Mouse (Mus musculus): ENCODE results near the gene Zfp595.
"Not testable (repeated sequence)": the region's sequence is repeated elsewhere in the genome, so short reads cannot be mapped to it uniquely, and the experiment has no call there.

The Zfp595 gene

DNA sequence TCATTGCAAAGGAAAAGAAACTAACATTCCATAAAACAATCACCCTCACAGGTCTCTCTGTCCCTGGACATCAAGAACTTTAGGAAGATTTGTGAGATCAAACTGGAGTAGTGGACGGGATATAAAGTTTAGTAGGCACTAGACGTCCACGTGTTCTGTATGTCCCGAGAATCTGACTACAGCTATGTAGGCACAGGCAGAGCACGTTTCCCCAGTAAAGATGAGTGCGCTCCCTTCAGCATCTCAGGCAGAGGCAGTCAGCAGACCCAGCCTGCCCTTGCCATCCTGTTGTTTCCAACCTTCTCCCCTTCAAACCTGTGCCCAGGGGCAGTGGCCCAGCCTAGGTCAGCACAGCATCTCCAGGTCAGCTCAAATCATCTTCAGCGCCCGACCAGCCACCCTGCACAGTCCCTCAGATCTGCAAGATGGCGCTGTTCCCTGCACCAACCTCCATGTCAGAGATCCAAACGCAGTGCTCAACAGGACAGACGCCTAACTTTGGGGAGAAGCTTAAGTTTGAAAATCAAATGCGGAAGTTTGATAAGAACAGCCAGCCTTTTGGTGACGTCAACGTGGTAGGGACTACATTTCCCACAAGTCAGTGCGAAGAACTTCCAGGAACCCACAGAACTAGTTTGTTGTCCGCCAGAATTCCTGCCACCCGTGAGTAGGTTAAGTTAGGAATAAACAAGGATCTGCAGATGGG is at the start of gene Zfp595:
Zfp595 (minus strand) TSS at position 552 of the 706 bp plus-strand sequence.
- DNase-seq (ENCODE audit: low spot score): peak; percentile 49

DNA sequence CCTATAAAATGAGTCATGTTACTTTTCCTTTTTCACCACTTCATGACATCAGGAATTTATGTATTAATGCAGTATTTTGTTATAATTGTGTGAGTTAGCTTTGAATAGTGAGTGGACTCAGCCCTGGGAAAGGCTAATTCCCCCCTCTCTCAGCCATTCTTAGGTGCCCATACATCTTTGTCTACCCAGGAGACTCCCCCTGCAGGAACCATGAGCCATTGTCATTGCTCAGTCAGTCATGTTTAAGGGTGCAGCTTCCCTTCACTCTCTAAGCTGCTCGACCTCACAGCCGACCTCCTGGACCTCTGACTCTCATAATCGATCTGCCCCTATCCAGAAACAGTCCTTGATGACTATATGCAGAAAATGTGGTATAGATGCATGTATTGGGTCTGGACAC is 43.9 kb upstream of the Zfp595 start:
- not testable (repeated sequence) for DNase-seq (ENCODE audit: low spot score)

DNA sequence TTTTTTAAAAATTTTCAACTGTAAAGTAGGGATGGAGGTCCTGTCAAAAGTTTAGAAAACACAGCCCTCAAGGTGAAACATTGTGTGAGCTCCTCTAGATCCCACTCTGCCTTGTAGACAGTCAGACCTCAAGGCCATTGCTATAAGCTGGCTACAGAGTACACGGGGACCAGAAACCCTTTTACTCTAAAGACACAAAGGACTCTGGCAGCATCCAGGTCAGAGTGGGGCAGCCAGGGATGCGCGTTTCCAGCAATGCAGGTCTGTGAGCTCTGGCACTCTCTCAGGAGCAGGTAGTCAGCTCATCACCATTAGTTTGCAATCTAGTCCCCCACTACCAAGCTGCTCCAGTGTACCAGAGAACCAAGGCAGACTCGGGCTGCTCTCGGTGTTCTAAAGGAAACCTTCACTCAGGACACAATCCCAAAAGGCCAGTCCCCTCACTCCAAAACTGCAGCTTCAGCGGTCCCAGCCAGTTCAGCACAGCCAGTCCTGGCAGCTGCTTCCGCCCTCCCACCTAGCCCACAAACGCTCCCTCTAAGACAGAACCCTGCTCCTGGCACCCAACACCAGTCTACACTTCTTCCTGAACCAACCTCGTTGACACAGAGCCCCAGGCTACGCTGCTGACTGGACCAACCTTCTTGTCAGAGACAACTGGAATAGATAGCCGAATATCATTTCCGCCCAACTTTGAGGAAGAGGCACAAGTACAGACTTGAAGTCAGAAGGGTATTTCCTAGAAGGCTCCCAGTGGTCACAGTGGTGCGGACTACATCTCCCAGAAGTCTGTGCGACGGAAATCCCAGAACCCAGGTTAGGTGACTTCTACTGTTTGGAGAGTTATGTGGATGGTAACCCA is 42.9 kb upstream of the Zfp595 start, which contains the start of the genes Gm28041 and Zfp456:
Gm28041 (minus strand) TSS at position 684 of the 862 bp plus-strand sequence.
Zfp456 (minus strand) TSS at position 761 of the 862 bp plus-strand sequence.
- not testable (repeated sequence) for DNase-seq (ENCODE audit: low spot score)

DNA sequence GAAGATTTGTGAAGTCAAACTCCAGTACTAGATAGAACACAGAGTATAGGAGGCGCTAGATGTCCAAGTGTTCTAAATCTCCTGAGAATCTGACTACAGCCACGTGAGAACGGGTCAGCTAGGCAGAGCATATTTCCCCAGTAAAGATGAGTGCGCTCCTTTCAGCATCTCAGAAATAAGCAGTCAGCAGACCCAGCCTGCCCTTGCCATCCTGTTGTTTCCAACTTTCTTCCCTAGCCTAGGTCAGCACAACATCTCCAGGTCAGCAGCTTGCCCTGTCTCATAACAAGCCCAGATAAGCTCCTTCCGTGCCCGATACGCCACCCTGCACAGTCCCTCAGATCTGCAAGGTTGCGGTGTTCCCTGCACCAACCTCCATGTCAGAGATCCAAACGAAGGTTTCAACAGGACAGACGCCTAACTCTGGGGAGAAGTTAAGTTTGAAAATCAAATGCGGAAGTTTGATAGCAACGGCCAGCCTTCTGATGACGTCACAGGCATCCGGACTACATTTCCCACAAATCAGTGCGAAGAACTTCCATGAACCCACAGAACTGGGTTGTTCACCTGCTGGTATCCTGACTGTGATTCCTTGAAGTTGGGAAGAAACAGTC is 27.9 kb upstream of the Zfp595 start, which contains the start of the genes Gm28044 and Zfp953:
Gm28044 (minus strand) TSS at position 406 of the 614 bp plus-strand sequence.
Zfp953 (minus strand) TSS at position 475 of the 614 bp plus-strand sequence.
- peak; percentile 87 for DNase-seq (ENCODE audit: low spot score)

DNA sequence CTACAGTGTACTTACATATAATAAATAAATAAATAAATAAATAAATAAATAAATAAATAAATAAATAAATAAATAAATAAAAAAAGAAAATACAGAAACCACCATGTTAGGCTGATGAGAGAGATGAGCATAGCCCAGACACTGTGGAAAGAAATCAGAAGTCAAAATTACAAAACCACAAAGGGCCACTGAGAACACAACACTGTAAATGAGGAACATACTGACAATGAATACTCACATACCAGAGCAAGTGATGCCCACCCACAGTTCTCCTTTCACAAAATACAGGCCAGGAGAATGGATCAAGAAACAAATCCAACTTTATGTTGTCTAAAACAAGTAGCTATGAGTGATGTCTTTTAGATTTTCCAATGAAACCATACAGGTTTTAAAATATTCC is 19.5 kb upstream of the Zfp595 start:
- DNase-seq (ENCODE audit: low spot score): no peak

DNA sequence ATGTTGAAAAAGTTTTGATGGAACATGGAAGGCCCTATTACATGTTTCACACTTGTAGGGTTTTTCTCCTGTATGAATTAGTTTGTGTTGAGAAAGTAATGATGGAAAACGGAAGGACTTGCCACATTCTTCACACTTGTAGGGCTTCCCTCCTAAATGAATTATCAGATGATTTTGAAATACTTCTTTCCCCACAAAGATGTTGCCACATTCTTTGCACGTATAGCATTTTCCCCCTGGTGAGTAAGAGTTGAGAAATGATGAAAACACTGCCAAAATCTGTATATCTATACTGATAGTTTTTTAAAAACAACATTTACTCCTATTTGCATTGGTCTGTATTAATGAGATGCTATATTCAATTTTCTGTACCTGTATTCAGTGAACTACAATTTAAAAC is 11.1 kb upstream of the Zfp595 start:
- no peak for DNase-seq (ENCODE audit: low spot score)

DNA sequence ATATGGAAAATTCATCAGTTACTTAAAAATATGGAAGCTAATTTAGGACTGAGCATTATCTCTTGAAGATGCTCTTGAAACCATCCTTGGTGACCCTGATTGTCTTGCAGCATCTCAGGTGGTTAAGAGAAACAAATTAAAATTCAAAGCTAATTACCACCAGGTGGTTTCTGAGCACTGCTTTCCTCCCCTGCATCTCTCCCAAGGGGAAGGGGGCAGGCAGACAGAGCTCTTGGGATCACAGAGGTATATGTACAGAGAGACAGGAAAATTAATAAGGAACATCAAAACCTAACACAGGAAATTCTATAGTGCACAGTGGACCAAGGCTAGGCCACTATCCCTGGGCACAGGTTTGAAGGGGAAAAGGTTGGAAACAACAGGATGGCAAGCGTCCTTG is 507 bp upstream of the Zfp595 start:
- DNase-seq (ENCODE audit: low spot score): no peak

DNA sequence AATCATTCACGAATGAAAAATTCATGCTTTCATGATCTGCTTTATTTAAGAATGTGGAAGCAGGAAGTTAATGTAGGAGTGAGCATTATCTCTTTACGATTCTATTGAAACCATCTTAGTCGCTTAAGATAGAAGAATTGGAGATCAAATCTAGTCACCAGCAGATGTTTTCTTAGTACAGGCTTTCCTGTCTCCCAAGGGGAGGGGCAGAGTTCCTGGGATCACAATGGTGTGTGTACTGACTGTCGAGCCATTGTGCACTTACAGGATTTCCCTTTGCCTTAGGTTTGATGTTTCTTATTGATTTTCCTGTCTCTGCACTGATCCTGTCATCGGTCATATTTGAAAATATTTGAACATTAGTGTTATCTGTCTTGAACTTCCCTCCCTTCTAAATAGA is 25.7 kb downstream of the Zfp595 start:
- peak; percentile 23 for DNase-seq (ENCODE audit: low spot score)

DNA sequence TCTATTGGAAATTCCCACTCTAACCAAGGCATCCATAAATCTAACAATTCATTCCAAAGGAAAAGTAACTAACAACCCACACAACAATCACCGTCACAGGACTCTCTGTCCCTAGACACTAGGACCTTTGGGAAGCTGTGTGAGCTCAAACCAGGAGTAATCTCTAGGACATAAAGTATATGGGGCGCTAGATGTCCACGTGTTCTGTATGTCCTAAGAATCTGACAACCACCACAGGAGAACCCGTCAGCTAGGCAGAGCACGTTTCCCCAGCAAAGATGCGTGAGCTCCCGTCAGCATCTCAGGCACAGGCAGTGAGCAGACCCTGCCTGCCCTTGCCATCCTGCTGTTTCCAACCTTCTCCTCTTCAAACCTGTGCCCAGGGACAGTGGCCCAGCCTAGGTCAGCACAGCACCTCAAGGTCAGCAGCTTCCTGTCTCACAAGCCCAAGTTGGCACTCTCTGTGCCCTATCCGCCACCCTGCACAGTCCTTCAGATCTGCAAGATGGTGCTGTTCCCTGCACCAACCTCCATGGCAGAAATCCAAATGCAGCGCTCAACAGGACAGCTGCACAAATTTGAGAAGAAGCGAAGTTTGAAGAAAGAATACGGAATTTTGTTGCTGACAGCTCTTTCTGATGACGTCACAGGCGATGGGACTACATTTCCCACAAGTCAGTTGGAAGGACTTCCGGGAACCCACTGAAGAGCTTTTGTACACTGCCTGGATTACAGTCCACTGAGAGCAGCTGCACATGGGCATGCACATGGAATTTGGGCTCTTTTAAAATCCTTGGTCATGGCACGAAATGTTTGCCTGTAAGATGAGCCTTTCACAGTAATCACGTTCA is 26.3 kb downstream of the Zfp595 start, which contains the start of gene Zfp457:
Zfp457 (minus strand) TSS at position 664 of the 851 bp plus-strand sequence.
- peak; percentile 93 for DNase-seq (ENCODE audit: low spot score)

DNA sequence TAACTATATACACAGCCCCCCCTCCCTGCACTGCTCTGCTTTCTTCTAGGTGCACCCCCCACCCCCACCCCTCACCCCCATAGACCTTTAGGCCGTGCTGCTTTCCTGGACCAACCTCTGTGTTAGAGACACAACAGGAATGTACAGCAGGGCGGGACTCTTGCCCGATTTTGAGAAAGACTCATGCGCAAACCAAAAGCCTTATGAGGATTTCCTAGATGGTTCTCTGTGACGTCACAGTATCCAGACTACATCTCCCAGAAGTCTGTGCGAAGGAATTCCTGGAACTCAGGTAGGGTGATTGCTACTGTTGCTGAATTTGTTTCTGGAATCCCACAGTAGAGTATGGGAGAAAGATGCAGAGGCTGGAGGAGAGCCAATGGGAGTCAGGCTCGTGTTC is 54.1 kb downstream of the Zfp595 start, which contains the start of gene Zfp458:
Zfp458 (minus strand) TSS at position 153 of the 400 bp plus-strand sequence.
- DNase-seq (ENCODE audit: low spot score): no peak

DNA sequence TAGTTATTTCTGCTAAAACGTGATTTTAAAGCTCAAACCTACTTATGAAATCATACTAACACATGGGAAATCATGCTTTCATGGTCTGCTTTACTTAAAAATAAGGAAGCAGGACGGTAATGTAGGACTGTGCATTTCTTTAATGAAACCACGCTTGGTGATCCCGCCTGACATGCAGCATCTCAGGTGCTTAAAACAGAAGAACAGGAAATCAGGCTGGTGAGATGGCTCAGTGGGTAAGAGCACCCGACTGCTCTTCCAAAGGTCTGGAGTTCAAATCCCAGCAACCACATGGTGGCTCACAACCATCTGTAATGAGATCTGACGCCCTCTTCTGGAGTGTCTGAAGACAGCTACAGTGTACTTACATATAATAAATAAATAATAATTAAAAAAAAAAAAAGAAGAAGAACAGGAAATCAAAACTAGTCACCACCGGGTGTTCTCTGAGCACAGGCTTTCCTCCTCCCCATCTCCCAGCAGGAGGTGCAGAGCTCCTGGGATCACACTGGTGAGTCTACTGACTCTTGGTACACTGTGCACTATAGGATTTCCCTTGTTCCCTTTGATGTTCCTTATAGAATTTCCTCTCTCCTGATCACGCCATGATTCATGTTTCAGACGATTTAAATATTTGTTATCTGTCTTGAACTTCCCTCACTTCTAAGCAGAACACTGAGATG is 62.8 kb downstream of the Zfp595 start:
- DNase-seq (ENCODE audit: low spot score): peak; percentile 9

DNA sequence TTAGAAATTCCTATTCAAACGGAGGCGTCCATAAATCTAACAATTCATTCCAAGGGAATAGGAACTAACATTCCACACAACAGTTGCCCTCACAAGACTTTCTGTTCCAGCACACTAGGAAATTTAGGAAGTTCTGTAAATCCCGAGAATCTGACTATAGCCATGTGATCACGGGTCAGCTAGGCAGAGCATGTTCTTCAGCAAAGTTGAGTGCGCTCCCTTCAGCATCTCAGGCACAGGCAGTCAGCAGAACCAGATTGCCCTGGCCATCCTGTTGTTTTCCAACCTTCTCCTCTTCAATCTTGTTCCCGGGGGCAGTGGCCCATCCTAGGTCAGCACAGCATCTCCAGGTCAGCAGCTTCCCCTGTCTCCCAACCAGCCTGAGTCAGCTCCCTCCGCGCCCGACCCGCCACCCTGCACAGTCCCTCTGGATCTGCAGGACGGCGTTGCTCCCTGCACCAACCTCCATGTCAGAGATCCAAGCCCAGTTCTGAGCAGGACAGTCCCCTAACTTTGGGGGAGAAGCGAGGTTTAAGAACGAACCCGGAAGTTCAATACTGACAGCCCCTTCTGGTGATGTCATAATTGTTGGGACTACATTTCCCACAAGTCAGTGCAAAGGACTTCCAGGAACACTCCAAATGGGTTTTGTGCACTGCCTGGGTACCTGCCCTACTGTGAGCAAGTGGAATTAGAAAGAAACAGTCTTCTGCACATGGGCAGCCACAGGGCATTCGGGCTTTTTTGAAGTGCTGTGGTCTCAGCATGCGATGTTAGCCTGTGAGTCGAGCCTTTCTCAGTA is 63.6 kb downstream of the Zfp595 start:
- DNase-seq (ENCODE audit: low spot score): peak; percentile 80

All from MN1 (cell line).